Mouse (Mus musculus) left cerebral cortex, adult 2 months (tissue): ENCODE measurements around the gene Klf16. TPM values are rescaled to one million over a fixed set of nuclear protein-coding genes. Genes with fewer than 3 reads are reported as not detected.
"Not testable (repeated sequence)": the region's sequence is repeated elsewhere in the genome, so short reads cannot be mapped to it uniquely, and the experiment has no call there.

Experiments used
- DNase-seq, 2 experiments: peaks; one replicate each; pipeline ENCODE4 v3.0.0; 2021 to 2022; ENCODE audit warnings: low spot score in 2 of 2, mixed read lengths in 1 of 2; ENCODE audit errors: extremely low spot score in 1 of 2
- H3K27ac ChIP-seq: fragments of 200-600 bp; 2 replicates; pipeline ENCODE4 v1.8.1; 2022
- H3K4me3 ChIP-seq: fragments of 200-600 bp; 2 replicates; pipeline ENCODE4 v1.8.1; 2022
- CTCF ChIP-seq: fragments of 200-600 bp; IDR thresholded peaks from 2 replicates; pipeline ENCODE4 v1.8.1; 2022; ENCODE audit warnings: antibody characterized with exemption, mild to moderate bottlenecking, moderate library complexity
- intact Hi-C: fragments of 180-260 bp; cut with DNase I; formaldehyde crosslinking; loops from one replicate; pipeline ENCODE4 v1.15.1; 2025
- total RNA-seq, 2 experiments: library from RNA; stranded (reverse); gene quantifications; 2 replicates each; pipeline ENCODE4 v1.2.3; 2021

Gene Klf16
- total RNA-seq, 2 experiments from 2014 or later, result 48.2 to 59.7 TPM

DNA sequence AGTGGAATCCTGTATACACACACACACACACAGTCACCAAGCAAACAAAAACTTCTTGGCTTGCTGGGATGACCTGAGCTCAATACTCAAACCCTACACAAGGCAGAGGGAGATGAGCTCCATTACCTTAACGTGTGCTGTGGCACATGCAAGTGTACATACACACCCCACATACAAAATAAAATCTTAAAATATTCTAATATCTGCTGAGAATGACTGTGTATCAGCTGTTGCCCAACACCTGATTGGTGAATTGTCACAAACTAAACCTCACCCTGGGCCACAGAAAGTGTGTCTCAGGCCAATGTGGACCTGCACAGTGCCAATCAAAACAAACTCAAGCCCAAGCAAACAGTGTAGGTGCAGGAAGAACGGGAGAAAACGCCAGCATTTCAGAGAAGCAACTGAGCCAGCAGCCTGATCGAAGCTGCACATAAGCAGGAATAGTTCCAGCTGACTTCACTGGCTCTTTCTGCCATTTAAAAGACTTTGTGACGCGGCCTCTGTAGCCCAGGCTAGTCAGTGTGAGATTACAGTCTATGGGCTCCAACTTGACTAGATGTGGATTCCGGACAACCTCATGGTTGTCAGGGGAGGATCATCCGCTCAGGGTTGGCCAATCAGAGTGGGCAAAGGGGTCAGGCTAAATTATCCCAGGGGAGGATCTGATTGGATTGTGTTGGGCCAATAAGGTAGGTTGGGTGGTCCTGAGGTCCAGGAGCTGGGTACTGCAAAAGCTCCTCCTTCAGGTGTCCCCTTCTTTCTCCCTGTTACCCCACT, 42.5 kb upstream of the Klf16 start:
- Histone ChIP-seq H3K27ac (no peak overlapping the region), H3K4me3 (no peak overlapping the region)
- intact Hi-C loops, result no loop called here
- TF ChIP-seq CTCF, result no peak
- no peak for DNase-seq

- H3K27ac ChIP-seq, result no peak overlapping the region
- no peak for DNase-seq
- intact Hi-C loops, result no loop called here
- TF ChIP-seq CTCF, result no peak
- no peak overlapping the region for H3K4me3 ChIP-seq
Measured at GRCm38 (mm10) chr10:80618181-80618580, 41.1 kb upstream of the Klf16 start.

- intact Hi-C loops, result no loop called here
Measured at GRCm38 (mm10) chr10:80614351-80614750, 37.2 kb upstream of the Klf16 start.

GRCm38 (mm10) chr10:80613821-80614220, 36.7 kb upstream of the Klf16 start:
- H3K4me3 ChIP-seq, result no peak overlapping the region
- TF ChIP-seq CTCF, result no peak
- intact Hi-C loops, result no loop called here
- no peak for DNase-seq
- H3K27ac ChIP-seq, result no peak overlapping the region

More at GRCm38 (mm10) chr10:80614351-80614750, 37.2 kb upstream of the Klf16 start:
- Histone ChIP-seq H3K4me3 (no peak overlapping the region), H3K27ac (no peak overlapping the region)
- no peak for DNase-seq
- TF ChIP-seq CTCF, result no peak

DNA sequence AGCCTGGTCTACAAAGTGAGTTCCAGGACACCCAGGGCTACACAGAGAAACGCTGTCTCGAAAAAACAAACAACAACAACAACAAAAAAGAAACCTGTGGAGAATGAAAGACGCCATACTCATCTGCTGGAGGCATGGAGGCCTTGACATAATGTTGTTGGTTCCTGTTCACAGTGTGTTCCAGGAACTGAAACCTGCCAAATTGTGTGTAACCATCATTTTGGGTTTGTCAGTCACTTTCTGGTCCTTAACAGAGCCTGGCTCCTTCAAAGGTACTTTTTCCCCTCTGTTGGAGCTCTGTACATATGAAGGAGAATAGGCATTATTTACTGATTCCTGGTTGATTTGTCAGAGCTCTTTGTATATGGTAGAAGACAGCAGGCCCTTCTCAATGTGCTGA, 34.8 kb upstream of the Klf16 start:
- DNase-seq, result no peak
- no peak overlapping the region for H3K27ac ChIP-seq
- no peak overlapping the region for H3K4me3 ChIP-seq
- intact Hi-C loops, result loop anchor here (2.0 kb wide), 1 partner anchor 75 kb away; no protein-coding TSS in a partner anchor
- TF ChIP-seq CTCF, result no peak

- Histone ChIP-seq H3K4me3 (no peak overlapping the region), H3K27ac (no peak overlapping the region)
- intact Hi-C loops, result loop anchor here (2.0 kb wide), 1 partner anchor 76 kb away; no protein-coding TSS in a partner anchor
- peak; percentile 94 for TF ChIP-seq CTCF
- no peak for DNase-seq
Measured at GRCm38 (mm10) chr10:80611024-80611423, 33.9 kb upstream of the Klf16 start.

- no peak for TF ChIP-seq CTCF
- DNase-seq, result no peak
- intact Hi-C loops, result loop anchor here (2.0 kb wide), 1 partner anchor 77 kb away; no protein-coding TSS in a partner anchor
Measured at GRCm38 (mm10) chr10:80610116-80610785, 33.1 kb upstream of the Klf16 start.

DNA sequence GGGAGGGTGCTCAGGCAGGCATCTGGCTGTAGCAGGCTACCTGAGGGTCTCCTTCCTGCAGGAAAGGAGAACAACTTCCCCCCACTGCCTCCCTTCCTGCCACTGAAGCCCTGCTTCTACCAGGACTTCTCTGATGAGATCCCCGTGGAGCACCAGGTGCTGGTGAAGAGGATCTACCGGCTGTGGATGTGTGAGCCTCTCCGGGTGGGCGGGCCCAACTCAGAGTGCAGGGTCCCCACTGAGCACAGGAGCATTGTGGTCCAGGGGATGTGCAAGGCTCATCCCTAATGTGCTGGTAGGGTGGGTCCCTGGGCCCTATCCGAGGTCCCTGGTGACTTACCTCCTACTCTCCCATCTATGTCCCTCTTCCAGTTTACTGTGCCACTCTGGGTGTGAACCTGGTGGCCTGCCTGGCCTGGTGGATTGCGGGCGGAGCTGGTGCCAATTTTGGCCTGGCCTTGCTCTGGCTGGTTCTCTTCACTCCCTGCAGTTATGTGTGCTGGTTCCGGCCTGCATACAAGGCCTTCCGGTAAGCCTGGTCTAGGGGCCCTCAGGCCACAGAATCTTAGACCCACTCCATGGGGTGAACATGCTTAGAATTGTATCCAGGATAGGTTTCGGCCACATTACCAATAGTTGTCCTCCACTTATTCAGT, 32.3 kb upstream of the Klf16 start:
- DNase-seq, result no peak
- no peak for TF ChIP-seq CTCF
- Histone ChIP-seq H3K27ac (no peak overlapping the region), H3K4me3 (no peak overlapping the region)
- intact Hi-C loops, result no loop called here

More at GRCm38 (mm10) chr10:80610116-80610785, 33.1 kb upstream of the Klf16 start:
- no peak overlapping the region for H3K27ac ChIP-seq
- no peak overlapping the region for H3K4me3 ChIP-seq

- intact Hi-C loops, result no loop called here
Measured at GRCm38 (mm10) chr10:80608435-80608834, 31.3 kb upstream of the Klf16 start.

GRCm38 (mm10) chr10:80606737-80607350, 29.7 kb upstream of the Klf16 start:
- H3K4me3 ChIP-seq, result no peak overlapping the region
- no peak overlapping the region for H3K27ac ChIP-seq
- intact Hi-C loops, result no loop called here
- no peak for DNase-seq
- no peak for TF ChIP-seq CTCF

More at GRCm38 (mm10) chr10:80608435-80608834, 31.3 kb upstream of the Klf16 start:
- TF ChIP-seq CTCF, result no peak
- DNase-seq, result no peak
- Histone ChIP-seq H3K27ac (no peak overlapping the region), H3K4me3 (no peak overlapping the region)

DNA sequence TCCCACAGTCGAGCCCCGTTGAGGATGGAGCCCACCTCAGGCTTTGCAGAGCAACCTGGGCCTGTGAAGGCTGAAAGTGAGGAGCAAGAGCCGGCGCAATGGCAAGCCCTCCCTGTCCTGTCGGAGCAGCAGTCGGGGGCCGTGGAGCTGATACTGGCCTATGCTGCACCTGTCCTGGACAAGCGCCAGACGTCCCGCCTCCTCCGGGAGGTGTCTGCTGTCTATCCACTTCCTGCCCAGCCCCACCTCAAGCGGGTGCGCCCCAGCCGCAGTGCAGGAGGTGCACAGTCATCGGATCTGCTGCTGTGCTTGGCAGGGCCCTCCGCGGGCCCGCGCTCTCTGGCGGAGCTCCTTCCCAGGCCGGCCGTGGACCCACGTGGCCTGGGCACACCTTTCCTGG, 29.2 kb upstream of the Klf16 start:
- no peak for DNase-seq
- H3K27ac ChIP-seq, result no peak overlapping the region
- intact Hi-C loops, result no loop called here
- no peak overlapping the region for H3K4me3 ChIP-seq
- no peak for TF ChIP-seq CTCF

GRCm38 (mm10) chr10:80605721-80606120, 28.6 kb upstream of the Klf16 start, which contains the start of gene Gm49322:
Gene Gm49322 (plus strand): TSS chr10:80606021.
- intact Hi-C loops, H3K4me3 ChIP-seq, DNase-seq: not testable (repeated sequence)

More at GRCm38 (mm10) chr10:80605721-80606120, 28.6 kb upstream of the Klf16 start, which contains the start of gene Gm49322:
- not testable (repeated sequence) for H3K27ac ChIP-seq
